Mouse (Mus musculus) stomach, embryonic 14.5 days (tissue): ENCODE data around the gene Rnf217. TPM values are rescaled to one million over a fixed set of nuclear protein-coding genes. Genes with fewer than 3 reads are reported as not detected.

ENCODE experiments used
- ATAC-seq: fragments of 200-750 bp; cut with Nextera tagmentation; 2 replicates; pipeline ENCODE4 v1.8.0; 2017; ENCODE audit warnings: low read depth, moderate TSS enrichment; ENCODE audit not compliant: insufficient number of reproducible peaks, insufficient read depth, low FRiP score
- H3K27ac ChIP-seq: fragments of 300-500 bp; sonication (generic); 2 replicates; pipeline ENCODE4 v1.5.1; 2014; ENCODE audit warnings: mild to moderate bottlenecking, low read length, moderate library complexity, mixed read lengths
- H3K27me3 ChIP-seq: fragments of 300-500 bp; sonication (generic); 2 replicates; pipeline ENCODE4 v1.6.1; 2014; ENCODE audit warnings: low read length, control low read depth, mixed read lengths; ENCODE audit not compliant: control insufficient read depth, insufficient read depth
- H3K36me3 ChIP-seq: fragments of 300-500 bp; sonication (generic); 2 replicates; pipeline ENCODE4 v1.6.1; 2014; ENCODE audit warnings: mild to moderate bottlenecking, control low read depth, low read length, moderate library complexity, mixed read lengths; ENCODE audit not compliant: control insufficient read depth, insufficient read depth
- H3K4me1 ChIP-seq: fragments of 300-500 bp; sonication (generic); 2 replicates; pipeline ENCODE4 v1.6.1; 2014; ENCODE audit warnings: low read length, control low read depth, mixed read lengths; ENCODE audit not compliant: control insufficient read depth, insufficient read depth
- H3K4me2 ChIP-seq: fragments of 300-500 bp; sonication (generic); replicated peaks from 2 replicates; pipeline ENCODE4 v1.6.1; 2014; ENCODE audit warnings: low read depth, low read length, control low read depth
- H3K4me3 ChIP-seq: fragments of 300-500 bp; sonication (generic); 2 replicates; pipeline ENCODE4 v1.5.1; 2014; ENCODE audit warnings: low read depth, low read length, control low read depth
- H3K9ac ChIP-seq: fragments of 300-500 bp; sonication (generic); replicated peaks from 2 replicates; pipeline ENCODE4 v1.6.1; 2014; ENCODE audit warnings: low read depth, mild to moderate bottlenecking, control low read depth, low read length, moderate library complexity, mixed read lengths
- H3K9me3 ChIP-seq: fragments of 300-500 bp; sonication (generic); 2 replicates; pipeline ENCODE4 v1.6.1; 2016; ENCODE audit warnings: low read depth, low read length, control low read depth; ENCODE audit not compliant: control insufficient read depth
- WGBS: fragments of 180-500 bp; shearing (Covaris S2); extraction: QIAGEN DNeasy Blood & Tissue Kit; methylation state at CpG from one replicate; pipeline ENCODE4 v1.1.7; 2014; 5-methylcytosine and 5-hydroxymethylcytosine counted together
- polyA plus RNA-seq: library from polyadenylated mRNA; unstranded; fragments of >200 nt; fragmentation: Nextera tagmentation; extraction: Ambion mirVana; gene quantifications from 2 replicates; pipeline ENCODE4 v1.2.1, GENCODE M21; 2014

The Rnf217 gene
- polyA plus RNA-seq, 1 experiment from 2014 or later: 3.5 TPM

- peak overlapping the region; percentile 93 for H3K9ac ChIP-seq
- peak overlapping the region; percentile 81 for H3K4me2 ChIP-seq
- H3K27ac ChIP-seq: peak overlapping the region; percentile 48; the same call in 1 of the 2 replicates
- H3K4me1 ChIP-seq: peaks cover 12% of the 10 kb centered on the region; the same call in 1 of the 2 replicates
- no peaks in the 10 kb centered on the region for H3K36me3 ChIP-seq
- no peak for ATAC-seq
- no peaks in the 10 kb centered on the region for H3K9me3 ChIP-seq
- H3K27me3 ChIP-seq: no peaks in the 10 kb centered on the region
- WGBS: 8% methylated on average over 11 of the region's 11 CpGs
- H3K4me3 ChIP-seq: peak overlapping the region; percentile 80
Observed at GRCm38 (mm10) chr10:31606981-31607867, 1.8 kb downstream of the Rnf217 start.

GRCm38 (mm10) chr10:31603855-31604254 lies 5.1 kb downstream of the Rnf217 start:
- Histone ChIP-seq H3K27me3 (no peaks in the 10 kb centered on the region), H3K27ac (no peak overlapping the region), H3K9ac (no peak overlapping the region), H3K36me3 (no peaks in the 10 kb centered on the region), H3K9me3 (no peaks in the 10 kb centered on the region), H3K4me1 (peaks cover 12% of the 10 kb centered on the region; the same call in 1 of the 2 replicates), H3K4me2 (no peak overlapping the region), H3K4me3 (no peak overlapping the region)
- WGBS: 83% methylated on average over 4 of the region's 4 CpGs
- ATAC-seq: no peak

GRCm38 (mm10) chr10:31600116-31600515 lies 8.9 kb downstream of the Rnf217 start:
- ATAC-seq: no peak
- Histone ChIP-seq H3K9ac (no peak overlapping the region), H3K36me3 (no peaks in the 10 kb centered on the region), H3K4me3 (no peak overlapping the region), H3K9me3 (no peaks in the 10 kb centered on the region), H3K4me2 (no peak overlapping the region), H3K27me3 (no peaks in the 10 kb centered on the region), H3K4me1 (no peaks in the 10 kb centered on the region), H3K27ac (no peak overlapping the region)
- WGBS: 90% methylated on average over 6 of the region's 6 CpGs

GRCm38 (mm10) chr10:31597886-31598285 lies 11.1 kb downstream of the Rnf217 start:
- no peaks in the 10 kb centered on the region for H3K9me3 ChIP-seq
- H3K4me1 ChIP-seq: peaks cover 6% of the 10 kb centered on the region
- WGBS: 85% methylated on average over 2 of the region's 2 CpGs
- no peak overlapping the region for H3K4me2 ChIP-seq
- H3K9ac ChIP-seq: no peak overlapping the region
- H3K27me3 ChIP-seq: no peaks in the 10 kb centered on the region
- H3K4me3 ChIP-seq: no peak overlapping the region
- no peaks in the 10 kb centered on the region for H3K36me3 ChIP-seq
- H3K27ac ChIP-seq: no peak overlapping the region
- ATAC-seq: no peak

- WGBS: 55% methylated on average over 4 of the region's 4 CpGs
- Histone ChIP-seq H3K36me3 (no peaks in the 10 kb centered on the region), H3K9me3 (no peaks in the 10 kb centered on the region), H3K4me3 (no peak overlapping the region), H3K27ac (no peak overlapping the region), H3K4me2 (no peak overlapping the region), H3K9ac (no peak overlapping the region), H3K27me3 (no peaks in the 10 kb centered on the region), H3K4me1 (peaks cover 16% of the 10 kb centered on the region)
- no peak for ATAC-seq
Observed at GRCm38 (mm10) chr10:31596804-31597203, 12.2 kb downstream of the Rnf217 start.

- no peak overlapping the region for H3K4me2 ChIP-seq
- H3K9me3 ChIP-seq: no peaks in the 10 kb centered on the region
- H3K4me3 ChIP-seq: no peak overlapping the region
- H3K27me3 ChIP-seq: no peaks in the 10 kb centered on the region
- ATAC-seq: no peak
- peaks cover 16% of the 10 kb centered on the region for H3K4me1 ChIP-seq
- 81% methylated on average over 4 of the region's 4 CpGs for WGBS
- no peak overlapping the region for H3K27ac ChIP-seq
- H3K36me3 ChIP-seq: no peaks in the 10 kb centered on the region
- H3K9ac ChIP-seq: no peak overlapping the region
Observed at GRCm38 (mm10) chr10:31595326-31595725, 13.7 kb downstream of the Rnf217 start.

GRCm38 (mm10) chr10:31592741-31593524 lies 16.1 kb downstream of the Rnf217 start:
- Histone ChIP-seq H3K27ac (peak overlapping the region; percentile 29; the same call in 1 of the 2 replicates), H3K36me3 (no peaks in the 10 kb centered on the region), H3K9ac (no peak overlapping the region), H3K9me3 (no peaks in the 10 kb centered on the region), H3K27me3 (no peaks in the 10 kb centered on the region), H3K4me3 (no peak overlapping the region), H3K4me1 (peaks cover 16% of the 10 kb centered on the region), H3K4me2 (no peak overlapping the region)
- ATAC-seq: peak; percentile 71; the same call in 1 of the 2 replicates
- WGBS: 26% methylated on average over 9 of the region's 9 CpGs

GRCm38 (mm10) chr10:31592095-31592740 lies 16.8 kb downstream of the Rnf217 start:
- H3K4me2 ChIP-seq: no peak overlapping the region
- no peaks in the 10 kb centered on the region for H3K27me3 ChIP-seq
- H3K9ac ChIP-seq: no peak overlapping the region
- H3K36me3 ChIP-seq: no peaks in the 10 kb centered on the region
- H3K9me3 ChIP-seq: no peaks in the 10 kb centered on the region
- H3K27ac ChIP-seq: peak overlapping the region; percentile 29; the same call in 1 of the 2 replicates
- H3K4me3 ChIP-seq: no peak overlapping the region
- peak; percentile 62; the same call in 1 of the 2 replicates for ATAC-seq
- peaks cover 16% of the 10 kb centered on the region for H3K4me1 ChIP-seq
- WGBS: 29% methylated on average over 3 of the region's 3 CpGs
